11 mouse cellular contexts compared by ENCODE assay signal in the genomic region with DNA sequence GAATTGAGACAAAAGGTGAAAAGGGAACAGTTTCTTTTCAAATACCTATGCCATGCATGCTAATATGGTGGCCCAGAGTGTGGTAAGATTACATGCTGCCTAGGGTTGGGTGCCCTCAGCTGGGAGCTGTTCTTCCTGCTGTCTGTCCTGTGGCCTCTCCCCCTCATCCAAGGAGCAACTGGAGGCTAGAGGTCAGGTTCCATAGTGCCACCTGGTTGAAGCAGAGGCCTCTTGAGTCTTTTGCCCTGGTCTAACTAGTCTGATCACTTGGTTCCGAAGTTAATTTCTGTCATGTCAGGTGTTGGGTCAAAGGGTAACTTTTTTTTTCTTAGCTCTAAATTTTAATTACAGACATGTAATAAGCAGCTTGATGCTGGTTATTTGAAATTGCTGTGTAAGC. TPM values are rescaled to one million over a fixed set of nuclear protein-coding genes. Genes with fewer than 3 reads are reported as not detected.
DNase-seq lines count a peak whose midpoint lies in the region; ATAC-seq lines count a peak whose summit lies in the region.
"Had no signal": no experiment of that assay in that cellular context is flagged by ENCODE, and none has a peak within 500 bp of the region (broad histone marks: within the 10 kb centered on the region; RNA-seq: fewer than 3 reads in every experiment).

No protein-coding gene starts in this region.

- H3K36me3 ChIP-seq in heart, embryonic 12.5 days: no peaks in the 10 kb centered on the region
- H3K36me3 ChIP-seq in kidney, embryonic 15.5 days: no peaks in the 10 kb centered on the region
- no peaks in the 10 kb centered on the region for H3K36me3 ChIP-seq in embryonic facial prominence, embryonic 14.5 days (ENCODE audit: control insufficient read depth, insufficient read depth, low read length)
- H3K36me3 ChIP-seq: limb, embryonic 12.5 days; neural tube, embryonic 13.5 days had no signal

- H3K9me3 ChIP-seq in heart, embryonic 12.5 days (replicated peaks): no peaks in the 10 kb centered on the region
- H3K9me3 ChIP-seq in kidney, embryonic 15.5 days (replicated peaks): no peaks in the 10 kb centered on the region
- no peaks in the 10 kb centered on the region for H3K9me3 ChIP-seq in embryonic facial prominence, embryonic 14.5 days (ENCODE audit: control insufficient read depth, low read length)
- H3K9me3 ChIP-seq: limb, embryonic 12.5 days; neural tube, embryonic 13.5 days had no signal

- no peak overlapping the region for H3K4me3 ChIP-seq in heart, embryonic 12.5 days
- H3K4me3 ChIP-seq in kidney, embryonic 15.5 days (replicated peaks): no peak overlapping the region
- no peak overlapping the region for H3K4me3 ChIP-seq in embryonic facial prominence, embryonic 14.5 days (ENCODE audit: low read depth, low read length)
- H3K4me3 ChIP-seq: left cerebral cortex, adult 2 months; limb, embryonic 12.5 days; neural tube, embryonic 13.5 days had no signal

- DNase-seq in heart, adult 9 months (ENCODE audit: low spot score in 2 of 2): no peak
- DNase-seq in kidney, adult 8-10 months: peak; percentile 56 to 65
- DNase-seq in embryonic facial prominence, embryonic 14.5 days (ENCODE audit: low spot score): no peak
- peak; percentile 17 for DNase-seq in kidney, postnatal 10 days
- no peak for DNase-seq in yolk sac, embryonic 10.5 days (ENCODE audit: low spot score)

- 74% methylated on average over 1 of the region's 1 CpGs for WGBS in heart, embryonic 12.5 days
- WGBS in kidney, embryonic 15.5 days: 53% methylated on average over 1 of the region's 1 CpGs
- WGBS in embryonic facial prominence, embryonic 14.5 days: 37% methylated on average over 1 of the region's 1 CpGs

- H3K27me3 ChIP-seq in heart, embryonic 12.5 days (replicated peaks): peaks cover 4% of the 10 kb centered on the region; the same call in 1 of the 2 replicates
- no peaks in the 10 kb centered on the region for H3K27me3 ChIP-seq in kidney, embryonic 15.5 days
- H3K27me3 ChIP-seq in embryonic facial prominence, embryonic 14.5 days (replicated peaks; ENCODE audit: control insufficient read depth, insufficient read depth, low read length): no peaks in the 10 kb centered on the region
- H3K27me3 ChIP-seq: limb, embryonic 12.5 days; neural tube, embryonic 13.5 days had no signal

- H3K4me1 ChIP-seq in heart, embryonic 12.5 days (replicated peaks): peaks cover 98% of the 10 kb centered on the region
- peaks cover 36% of the 10 kb centered on the region for H3K4me1 ChIP-seq in kidney, embryonic 15.5 days
- peaks cover 64% of the 10 kb centered on the region for H3K4me1 ChIP-seq in embryonic facial prominence, embryonic 14.5 days (ENCODE audit: control insufficient read depth, insufficient read depth, low read length)

- no peak overlapping the region for H3K4me2 ChIP-seq in heart, embryonic 12.5 days
- H3K4me2 ChIP-seq in kidney, embryonic 15.5 days: no peak overlapping the region
- H3K4me2 ChIP-seq in embryonic facial prominence, embryonic 14.5 days (ENCODE audit: low read depth, low read length): 0 out of 2 replicates have a peak overlapping the region, but pooled peaks have one; percentile 31
- H3K4me2 ChIP-seq: hindbrain, embryonic 14.5 days; neural tube, embryonic 13.5 days had no signal

- no peak for ATAC-seq in heart, embryonic 12.5 days (ENCODE audit: insufficient number of reproducible peaks, low FRiP score)
- ATAC-seq in kidney, embryonic 15.5 days (replicated peaks; ENCODE audit: low FRiP score): no peak
- ATAC-seq in embryonic facial prominence, embryonic 14.5 days (ENCODE audit: low read depth): no peak

- peak overlapping the region; percentile 89 for H3K27ac ChIP-seq in heart, embryonic 12.5 days (ENCODE audit: poor library complexity, severe bottlenecking)
- no peak overlapping the region for H3K27ac ChIP-seq in kidney, embryonic 15.5 days
- peak overlapping the region; percentile 47 for H3K27ac ChIP-seq in embryonic facial prominence, embryonic 14.5 days (replicated peaks; ENCODE audit: low read depth, low read length)

- no peak overlapping the region for H3K9ac ChIP-seq in heart, embryonic 12.5 days
- no peak overlapping the region for H3K9ac ChIP-seq in kidney, embryonic 15.5 days
- H3K9ac ChIP-seq in embryonic facial prominence, embryonic 14.5 days (ENCODE audit: low read depth, low read length): no peak overlapping the region
- H3K9ac ChIP-seq: hindbrain, embryonic 14.5 days; limb, embryonic 12.5 days; neural tube, embryonic 13.5 days had no signal

RNA-seq across cellular contexts. Expression of a gene that starts 33.2 kb away (rescaled TPM):
- 28.0 and 29.5 TPM in 2 replicates for polyA plus RNA-seq in heart, embryonic 12.5 days (2016; fragmentation: Nextera tagmentation; extraction: Ambion mirVana)
- polyA plus RNA-seq in kidney, embryonic 15.5 days (2015; fragmentation: Nextera tagmentation; extraction: Ambion mirVana): 7.7 and 8.4 TPM in 2 replicates
- 14.2 and 14.5 TPM in 2 replicates for polyA plus RNA-seq in embryonic facial prominence, embryonic 14.5 days (2014; fragmentation: Nextera tagmentation; extraction: Ambion mirVana)

Comparison
In these comparisons a context has a peak if more than half of its experiments do, and no peak if none do; other contexts are left out.
1. DNase-seq: peak in kidney, adult 8-10 months (2 of 2) and kidney, postnatal 10 days (single experiment); none in heart, adult 9 months (0 of 2), embryonic facial prominence, embryonic 14.5 days (single experiment) and yolk sac, embryonic 10.5 days (single experiment).